Mouse (Mus musculus): ENCODE data around the gene Ubox5. TPM values are rescaled to one million over a fixed set of nuclear protein-coding genes. Genes with fewer than 3 reads are reported as not detected.

Ubox5 gene
- total and polyA plus RNA-seq, 3 experiments = 5.5 to 10.6 (median 7.0) TPM

DNA sequence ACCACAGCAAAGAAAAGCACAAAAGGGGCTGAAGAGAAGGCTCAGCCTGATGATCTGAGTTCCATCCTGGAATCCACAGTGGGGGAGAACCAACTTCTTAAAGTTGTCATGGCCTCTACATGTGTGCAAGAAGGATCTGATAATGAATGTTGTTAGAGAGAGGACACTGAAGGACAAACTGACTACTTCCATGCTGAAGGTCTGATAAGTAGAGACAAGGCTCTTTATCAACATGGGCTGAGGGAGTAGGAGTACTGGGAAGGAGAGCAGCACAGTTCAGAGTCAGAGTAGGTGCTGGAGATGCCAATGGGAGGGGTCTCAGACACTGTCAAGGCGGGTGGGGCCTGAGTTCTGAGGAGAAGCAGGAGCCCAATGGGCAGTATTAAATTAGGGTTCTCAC lies 34.2 kb downstream of the Ubox5 start:
- Histone ChIP-seq H3K27me3 (replicated peaks) (no peaks in the 10 kb centered on the region), H3K27ac (ENCODE audit: insufficient read depth, low read depth) (no peak overlapping the region), H3K4me3 (replicated peaks in 1 of 3; ENCODE audit: low read depth in 2 of 3, low read length in 2 of 3, poor library complexity in 1 of 3) (no peak overlapping the region), H3K79me2 (replicated peaks; ENCODE audit: control insufficient read depth, extremely low read depth, insufficient read depth, poor library complexity, severe bottlenecking) (no peaks in the 10 kb centered on the region), H3K4me2 (ENCODE audit: insufficient read depth, low read depth, poor library complexity, severe bottlenecking) (no peak overlapping the region), H3K9me3 (replicated peaks; ENCODE audit: low read length) (no peaks in the 10 kb centered on the region), H3K36me3 (replicated peaks in 1 of 2; ENCODE audit: control insufficient read depth in 1 of 2, insufficient read depth in 1 of 2, low read length in 1 of 2) (peaks cover 67 to 90% of the 10 kb centered on the region in 2 experiments), H3K9ac (ENCODE audit: insufficient read depth, low read depth) (no peak overlapping the region), H3K4me1 (ENCODE audit: control insufficient read depth in 1 of 2, insufficient read depth in 2 of 2) (no peaks in the 10 kb centered on the region)
- in situ Hi-C loops (cut with MboI; ENCODE audit: low pct_ligation_motif_present, low pct_unique_long_range_greater_than_20kb, low sequenced_read_pairs) = loop anchor here (10.0 kb wide), 1 partner anchor 169 kb away; no protein-coding TSS in a partner anchor
- DNase-seq (ENCODE audit: extremely low read depth) = no peak
- dilution Hi-C loops (cut with MboI; ENCODE audit: extremely low pct_ligation_motif_present, extremely low pct_unique_long_range_greater_than_20kb, low sequenced_read_pairs) = no loop called here
- no peak for TF ChIP-seq ZNF384 (IDR thresholded peaks at IDR 0.05; ENCODE audit: low read depth, low read length)
- no peak for TF ChIP-seq MXI1 (IDR thresholded peaks at IDR 0.05; ENCODE audit: low read depth, low read length)
- TF ChIP-seq CHD2 (IDR thresholded peaks at IDR 0.05; ENCODE audit: low read length) = no peak
- TF ChIP-seq UBTF (IDR thresholded peaks at IDR 0.05; ENCODE audit: low read depth, low read length) = no peak
- TF ChIP-seq RAD21 (IDR thresholded peaks at IDR 0.05; ENCODE audit: low read depth, low read length) = no peak
- no peak for TF ChIP-seq JUN (IDR thresholded peaks at IDR 0.05; ENCODE audit: insufficient read depth, low read depth, low read length)
- no peak for TF ChIP-seq USF2 (conservative IDR thresholded peaks at IDR 0.05; ENCODE audit: low read depth, low read length)
- TF ChIP-seq POLR2AphosphoS2 (IDR thresholded peaks at IDR 0.05; ENCODE audit: low read depth, low read length) = no peak
- no peak for TF ChIP-seq PAX5 (IDR thresholded peaks at IDR 0.05; ENCODE audit: low read length)
- no peak for TF ChIP-seq MYC (IDR thresholded peaks at IDR 0.05; ENCODE audit: low read depth, low read length)
- no peak for TF ChIP-seq NELFE (IDR thresholded peaks at IDR 0.05; ENCODE audit: low read depth, low read length)
- no peak for TF ChIP-seq MAFK (IDR thresholded peaks at IDR 0.05; ENCODE audit: insufficient replicate concordance, low read length)
- TF ChIP-seq TBP (conservative IDR thresholded peaks at IDR 0.05; ENCODE audit: low read depth, low read length) = no peak
- TF ChIP-seq MEF2A (IDR thresholded peaks at IDR 0.05; ENCODE audit: borderline replicate concordance, low read depth, low read length) = no peak
- no peak for TF ChIP-seq GABPA (IDR thresholded peaks at IDR 0.05; ENCODE audit: insufficient replicate concordance, low read depth, low read length)
- TF ChIP-seq CHD1 (IDR thresholded peaks at IDR 0.05; ENCODE audit: low read depth, low read length) = no peak
- TF ChIP-seq CTCF (conservative IDR thresholded peaks at IDR 0.05 in 1 of 2, IDR thresholded peaks at IDR 0.05 in 1 of 2; ENCODE audit: low read depth in 2 of 2, low read length in 2 of 2) = no peak
- no peak for TF ChIP-seq E2F4 (IDR thresholded peaks at IDR 0.05; ENCODE audit: insufficient replicate concordance, low read depth, low read length)
- no peak for TF ChIP-seq ZKSCAN1 (IDR thresholded peaks at IDR 0.05; ENCODE audit: borderline replicate concordance, low read depth, low read length)

DNA sequence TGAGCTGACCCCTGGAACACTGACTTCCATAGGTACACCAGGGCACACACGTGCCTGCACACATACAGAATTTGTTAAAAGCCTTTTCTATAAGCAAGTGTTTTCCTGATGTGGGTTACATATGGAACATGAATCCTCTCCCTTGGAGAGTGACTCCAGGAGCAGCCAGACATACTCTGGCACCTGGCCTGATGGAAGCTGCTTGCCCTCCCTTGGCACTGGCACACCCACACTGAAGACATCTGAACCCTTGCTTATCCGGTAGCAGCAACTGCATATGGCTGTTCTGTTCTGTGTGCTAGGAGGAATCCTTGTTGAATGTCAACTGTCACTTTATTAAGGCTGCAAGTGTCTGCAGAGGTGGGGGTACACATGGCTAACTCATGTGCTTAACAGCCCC lies 38.8 kb downstream of the Ubox5 start:
- in situ Hi-C loops (cut with MboI; ENCODE audit: low pct_ligation_motif_present, low pct_unique_long_range_greater_than_20kb, low sequenced_read_pairs) = loop anchor here (10.0 kb wide), 1 partner anchor 174 kb away; no protein-coding TSS in a partner anchor
- H3K27me3 ChIP-seq (replicated peaks) = no peaks in the 10 kb centered on the region
- H3K4me1 ChIP-seq (ENCODE audit: control insufficient read depth in 1 of 2, insufficient read depth in 2 of 2) = no peaks in the 10 kb centered on the region
- TF ChIP-seq MEF2A (IDR thresholded peaks at IDR 0.05; ENCODE audit: borderline replicate concordance, low read depth, low read length) (no peak), USF2 (conservative IDR thresholded peaks at IDR 0.05; ENCODE audit: low read depth, low read length) (no peak), TCF12 (IDR thresholded peaks at IDR 0.05; ENCODE audit: low read depth, low read length) (no peak), NELFE (IDR thresholded peaks at IDR 0.05; ENCODE audit: low read depth, low read length) (no peak), ZNF384 (IDR thresholded peaks at IDR 0.05; ENCODE audit: low read depth, low read length) (no peak), ZMIZ1 (IDR thresholded peaks at IDR 0.05; ENCODE audit: low read depth, low read length) (no peak), POLR2AphosphoS2 (IDR thresholded peaks at IDR 0.05; ENCODE audit: low read depth, low read length) (no peak), CHD1 (IDR thresholded peaks at IDR 0.05; ENCODE audit: low read depth, low read length) (no peak), ZKSCAN1 (IDR thresholded peaks at IDR 0.05; ENCODE audit: borderline replicate concordance, low read depth, low read length) (no peak), CHD2 (IDR thresholded peaks at IDR 0.05; ENCODE audit: low read length) (no peak), MAX (IDR thresholded peaks at IDR 0.05; ENCODE audit: low read length) (no peak), ELF1 (IDR thresholded peaks at IDR 0.05; ENCODE audit: low read depth, low read length) (no peak), BHLHE40 (IDR thresholded peaks at IDR 0.05; ENCODE audit: low read depth, low read length) (no peak), PAX5 (IDR thresholded peaks at IDR 0.05; ENCODE audit: low read length) (no peak), POLR2A (IDR thresholded peaks at IDR 0.05; ENCODE audit: low read depth, low read length) (no peak), MXI1 (IDR thresholded peaks at IDR 0.05; ENCODE audit: low read depth, low read length) (no peak), MAZ (IDR thresholded peaks at IDR 0.05; ENCODE audit: low read depth, low read length) (no peak)
- H3K9ac ChIP-seq (ENCODE audit: insufficient read depth, low read depth) = no peak overlapping the region
- H3K4me3 ChIP-seq (replicated peaks in 1 of 3; ENCODE audit: low read depth in 2 of 3, low read length in 2 of 3, poor library complexity in 1 of 3) = no peak overlapping the region
- H3K79me2 ChIP-seq (replicated peaks; ENCODE audit: control insufficient read depth, extremely low read depth, insufficient read depth, poor library complexity, severe bottlenecking) = no peaks in the 10 kb centered on the region
- no peaks in the 10 kb centered on the region for H3K9me3 ChIP-seq (replicated peaks; ENCODE audit: low read length)
- H3K27ac ChIP-seq (ENCODE audit: insufficient read depth, low read depth) = no peak overlapping the region
- H3K4me2 ChIP-seq (ENCODE audit: insufficient read depth, low read depth, poor library complexity, severe bottlenecking) = no peak overlapping the region
- dilution Hi-C loops (cut with MboI; ENCODE audit: extremely low pct_ligation_motif_present, extremely low pct_unique_long_range_greater_than_20kb, low sequenced_read_pairs) = no loop called here
- no peak for DNase-seq (ENCODE audit: extremely low read depth)
- H3K36me3 ChIP-seq (replicated peaks in 1 of 2; ENCODE audit: control insufficient read depth in 1 of 2, insufficient read depth in 1 of 2, low read length in 1 of 2) = peaks cover 36 to 63% of the 10 kb centered on the region in 2 experiments
